Mouse (Mus musculus) neural tube, embryonic 11.5 days (tissue): ENCODE measurements around the gene Gtpbp8. TPM values are rescaled to one million over a fixed set of nuclear protein-coding genes. Genes with fewer than 3 reads are reported as not detected.

Experiments
- ATAC-seq: fragments of 200-750 bp; cut with Nextera tagmentation; 2 replicates; pipeline ENCODE4 v1.8.0; 2017; ENCODE audit warnings: moderate number of reproducible peaks, mild to moderate bottlenecking, moderate TSS enrichment, moderate library complexity; ENCODE audit not compliant: insufficient read depth, low FRiP score, low TSS enrichment
- DNase-seq: peaks from one replicate; pipeline ENCODE4 v3.0.0-alpha.2; 2015; ENCODE audit warnings: low spot score
- H3K27ac ChIP-seq: fragments of 300-500 bp; sonication (generic); 2 replicates; pipeline ENCODE4 v1.5.1; 2014; ENCODE audit warnings: low read depth, mild to moderate bottlenecking, low read length
- H3K27me3 ChIP-seq: fragments of 300-500 bp; sonication (generic); 2 replicates; pipeline ENCODE4 v1.6.1; 2014; ENCODE audit warnings: mild to moderate bottlenecking, low read length, mixed read lengths; ENCODE audit not compliant: control insufficient read depth, insufficient read depth
- H3K36me3 ChIP-seq: fragments of 300-500 bp; sonication (generic); 2 replicates; pipeline ENCODE4 v1.6.1; 2014; ENCODE audit warnings: mild to moderate bottlenecking, low read length, moderate library complexity, mixed read lengths; ENCODE audit not compliant: control insufficient read depth, insufficient read depth
- H3K4me1 ChIP-seq: fragments of 300-500 bp; sonication (generic); 2 replicates; pipeline ENCODE4 v1.6.1; 2014; ENCODE audit warnings: low read length, mixed read lengths; ENCODE audit not compliant: control insufficient read depth, insufficient read depth
- H3K4me2 ChIP-seq: fragments of 300-500 bp; sonication (generic); 2 replicates; pipeline ENCODE4 v1.6.1; 2014; ENCODE audit warnings: low read depth, mild to moderate bottlenecking, moderate library complexity
- H3K4me3 ChIP-seq: fragments of 300-500 bp; sonication (generic); 2 replicates; pipeline ENCODE4 v1.5.1; 2014; ENCODE audit warnings: low read depth, low read length
- H3K9ac ChIP-seq: fragments of 300-500 bp; sonication (generic); 2 replicates; pipeline ENCODE4 v1.6.1; 2014; ENCODE audit warnings: mild to moderate bottlenecking, low read length
- H3K9me3 ChIP-seq: fragments of 300-500 bp; sonication (generic); 2 replicates; pipeline ENCODE4 v1.6.1; 2016; ENCODE audit warnings: low read length; ENCODE audit not compliant: control insufficient read depth
- WGBS: fragments of 180-500 bp; shearing (Covaris S2); extraction: QIAGEN DNeasy Blood & Tissue Kit; methylation state at CpG from one replicate; pipeline ENCODE4 v1.1.7; 2014; 5-methylcytosine and 5-hydroxymethylcytosine counted together
- polyA plus RNA-seq: library from polyadenylated mRNA; unstranded; fragments of >200 nt; fragmentation: Nextera tagmentation; extraction: Ambion mirVana; gene quantifications from 2 replicates; pipeline ENCODE4 v1.2.1, GENCODE M21; 2014

Gene Gtpbp8
- polyA plus RNA-seq = 31.9 and 33.2 TPM in 2 replicates

- H3K36me3 ChIP-seq = no peaks in the 10 kb centered on the region
- peak; percentile 90 for ATAC-seq
- H3K27me3 ChIP-seq = no peaks in the 10 kb centered on the region
- no peaks in the 10 kb centered on the region for H3K9me3 ChIP-seq
- peak within 1 kb of the TSS; percentile 92 for H3K27ac ChIP-seq
- H3K9ac ChIP-seq = peak within 1 kb of the TSS; percentile 96
- peak within 1 kb of the TSS; percentile 90 for H3K4me3 ChIP-seq
- WGBS = under 1% methylated on average over 46 of the region's 47 CpGs
- H3K4me2 ChIP-seq = peak within 1 kb of the TSS; percentile 53
- DNase-seq = peak; percentile 84
- 0 out of 2 replicates have a peak, but pooled peaks cover 5% of the 10 kb centered on the region for H3K4me1 ChIP-seq
Measured at GRCm38 (mm10) chr16:44745866-44746562, at the start of gene Gtpbp8. Gene Gtpbp8, minus strand, starts transcription at chr16:44746363.

DNA sequence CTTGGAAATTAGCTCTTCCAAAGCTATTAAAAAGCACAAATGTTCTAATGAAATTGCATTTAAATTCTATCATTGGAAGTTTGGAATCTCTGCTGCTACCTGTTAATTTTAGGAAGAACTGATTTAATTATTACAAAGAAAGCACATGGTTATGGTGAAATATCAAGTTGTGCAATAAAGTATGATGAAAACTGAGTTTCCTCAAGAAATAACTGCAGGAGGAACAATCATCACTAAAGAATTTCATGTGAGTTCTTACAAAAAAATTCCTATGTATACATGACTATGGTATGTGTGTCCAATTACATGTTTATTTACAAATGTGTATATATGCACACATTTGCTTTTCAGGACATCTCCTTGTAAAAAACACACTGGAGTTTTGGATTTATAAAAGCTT lies 48.3 kb upstream of the Gtpbp8 start:
- Histone ChIP-seq H3K9ac (no peak overlapping the region), H3K27me3 (no peaks in the 10 kb centered on the region), H3K4me1 (no peaks in the 10 kb centered on the region), H3K27ac (no peak overlapping the region), H3K36me3 (no peaks in the 10 kb centered on the region), H3K4me3 (no peak overlapping the region), H3K9me3 (no peaks in the 10 kb centered on the region), H3K4me2 (no peak overlapping the region)
- DNase-seq (no peak), ATAC-seq (no peak)

DNA sequence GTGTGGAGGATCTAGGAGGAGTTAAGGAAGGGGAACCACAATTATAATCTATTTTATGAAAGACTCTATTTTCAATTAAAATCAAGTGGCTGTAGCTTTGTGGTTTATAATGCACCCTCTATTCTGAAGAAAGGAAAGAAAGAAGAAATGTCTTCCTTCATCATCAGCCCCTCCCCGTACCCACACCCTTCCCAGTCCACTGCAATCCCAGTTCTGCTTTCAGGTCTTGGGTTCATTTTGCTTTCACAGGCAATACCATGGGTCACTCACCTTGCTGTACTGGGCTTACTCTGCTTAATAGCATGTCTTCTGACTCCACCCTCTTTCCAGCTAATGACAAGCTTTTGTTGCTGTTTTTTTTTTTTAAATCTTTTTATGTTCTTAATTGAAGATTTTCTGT lies 40.8 kb upstream of the Gtpbp8 start:
- no peak for ATAC-seq
- no peaks in the 10 kb centered on the region for H3K9me3 ChIP-seq
- 92% methylated on average over 1 of the region's 1 CpGs for WGBS
- H3K27ac ChIP-seq = no peak overlapping the region
- no peaks in the 10 kb centered on the region for H3K4me1 ChIP-seq
- no peak for DNase-seq
- H3K27me3 ChIP-seq = no peaks in the 10 kb centered on the region
- no peak overlapping the region for H3K4me3 ChIP-seq
- H3K4me2 ChIP-seq = no peak overlapping the region
- H3K36me3 ChIP-seq = no peaks in the 10 kb centered on the region
- H3K9ac ChIP-seq = no peak overlapping the region

DNA sequence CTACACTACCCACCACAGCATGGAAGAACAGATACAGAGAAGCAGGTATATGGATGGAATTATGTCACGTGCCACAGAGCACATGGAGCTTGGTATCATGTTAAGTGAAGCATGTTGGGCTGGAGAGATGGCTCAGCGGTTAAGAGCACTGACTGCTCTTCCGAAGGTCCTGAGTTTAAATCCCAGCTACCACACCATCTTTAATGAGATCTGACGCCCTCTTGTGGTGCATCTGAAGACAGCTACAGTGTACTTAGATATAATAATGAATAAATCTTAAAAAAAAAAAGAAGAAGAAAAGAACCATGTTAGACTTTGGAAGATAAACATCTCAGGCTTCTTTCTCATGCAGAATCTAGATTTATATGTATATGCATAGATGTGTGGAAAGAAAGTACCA lies 34.6 kb upstream of the Gtpbp8 start:
- H3K27ac ChIP-seq = no peak overlapping the region
- no peaks in the 10 kb centered on the region for H3K36me3 ChIP-seq
- no peak overlapping the region for H3K4me3 ChIP-seq
- no peak overlapping the region for H3K4me2 ChIP-seq
- no peaks in the 10 kb centered on the region for H3K9me3 ChIP-seq
- WGBS = 70% methylated on average over 4 of the region's 4 CpGs
- H3K9ac ChIP-seq = no peak overlapping the region
- no peaks in the 10 kb centered on the region for H3K27me3 ChIP-seq
- H3K4me1 ChIP-seq = no peaks in the 10 kb centered on the region
- ATAC-seq = no peak
- no peak for DNase-seq

GRCm38 (mm10) chr16:44779494-44779893 lies 33.3 kb upstream of the Gtpbp8 start:
- Histone ChIP-seq H3K4me1 (no peaks in the 10 kb centered on the region), H3K9me3 (no peaks in the 10 kb centered on the region), H3K4me2 (no peak overlapping the region), H3K4me3 (no peak overlapping the region), H3K27me3 (no peaks in the 10 kb centered on the region), H3K27ac (no peak overlapping the region), H3K36me3 (no peaks in the 10 kb centered on the region), H3K9ac (no peak overlapping the region)
- ATAC-seq (no peak), DNase-seq (no peak)
- WGBS = 93% methylated on average over 5 of the region's 5 CpGs

DNA sequence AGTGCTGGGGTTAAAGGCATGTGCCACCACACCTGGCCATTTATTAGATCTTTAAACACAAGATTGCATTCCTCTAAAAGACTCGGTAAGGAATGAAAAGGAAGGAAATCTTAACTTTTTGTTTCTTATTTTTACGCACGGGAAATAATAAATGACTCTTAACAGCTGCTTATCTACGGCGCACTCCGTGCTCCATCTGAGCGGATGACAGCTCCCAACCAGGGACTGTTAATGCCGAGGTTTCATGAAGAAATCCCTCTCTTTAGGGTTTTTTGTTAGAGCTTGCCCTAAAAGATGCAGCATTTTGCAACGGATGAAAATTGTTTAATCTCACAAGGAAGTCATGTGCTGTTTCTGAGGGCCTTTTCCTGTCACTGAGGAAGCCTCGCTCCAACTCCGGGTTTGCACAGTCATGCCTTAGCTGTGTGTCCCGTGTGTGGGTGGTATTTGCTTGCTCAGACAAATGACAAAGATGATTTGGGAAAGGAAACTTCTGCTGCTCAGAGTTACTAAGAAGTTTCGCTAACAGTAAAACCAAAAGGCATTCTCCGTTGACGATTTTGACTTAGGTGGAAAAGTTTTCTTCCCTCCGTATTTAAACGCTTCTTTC lies 32.5 kb upstream of the Gtpbp8 start:
- WGBS = 84% methylated on average over 17 of the region's 17 CpGs
- no peak for ATAC-seq

DNA sequence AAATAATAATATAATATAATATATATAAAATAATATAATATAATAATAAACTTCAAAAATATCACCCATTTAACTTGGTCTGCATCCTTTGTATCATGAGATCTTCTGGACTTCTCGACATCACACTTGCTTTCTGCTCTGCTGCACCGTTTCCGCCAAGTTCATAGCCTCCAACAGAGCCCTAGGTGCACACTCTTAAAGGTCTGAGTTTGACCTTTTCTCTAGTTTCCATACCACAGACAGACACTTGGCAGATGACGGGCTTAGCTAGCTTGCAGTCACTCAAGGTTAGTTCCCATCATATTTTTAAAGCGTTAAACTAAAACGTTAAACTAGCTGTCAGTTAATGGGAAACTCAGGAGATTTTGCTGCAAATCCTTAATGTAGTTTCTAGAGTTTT lies 28.0 kb upstream of the Gtpbp8 start:
- H3K9me3 ChIP-seq = no peaks in the 10 kb centered on the region
- no peaks in the 10 kb centered on the region for H3K4me1 ChIP-seq
- H3K4me3 ChIP-seq = no peak overlapping the region
- H3K9ac ChIP-seq = no peak overlapping the region
- H3K36me3 ChIP-seq = no peaks in the 10 kb centered on the region
- WGBS = 90% methylated on average over 6 of the region's 6 CpGs
- DNase-seq (no peak), ATAC-seq (no peak)
- no peak overlapping the region for H3K4me2 ChIP-seq
- H3K27ac ChIP-seq = no peak overlapping the region
- no peaks in the 10 kb centered on the region for H3K27me3 ChIP-seq

More for the DNA sequence above, 32.5 kb upstream of the Gtpbp8 start:
- DNase-seq = no peak
- no peaks in the 10 kb centered on the region for H3K36me3 ChIP-seq
- no peak overlapping the region for H3K9ac ChIP-seq
- H3K27ac ChIP-seq = no peak overlapping the region
- H3K4me3 ChIP-seq = no peak overlapping the region
- no peak overlapping the region for H3K4me2 ChIP-seq
- no peaks in the 10 kb centered on the region for H3K27me3 ChIP-seq
- H3K9me3 ChIP-seq = no peaks in the 10 kb centered on the region
- no peaks in the 10 kb centered on the region for H3K4me1 ChIP-seq

- no peak overlapping the region for H3K27ac ChIP-seq
- no peak for ATAC-seq
- no peaks in the 10 kb centered on the region for H3K36me3 ChIP-seq
- H3K4me2 ChIP-seq = no peak overlapping the region
- DNase-seq = no peak
- 93% methylated on average over 3 of the region's 3 CpGs for WGBS
- H3K4me3 ChIP-seq = no peak overlapping the region
- no peak overlapping the region for H3K9ac ChIP-seq
- H3K9me3 ChIP-seq = no peaks in the 10 kb centered on the region
- no peaks in the 10 kb centered on the region for H3K27me3 ChIP-seq
- no peaks in the 10 kb centered on the region for H3K4me1 ChIP-seq
Measured at GRCm38 (mm10) chr16:44773673-44774072, 27.5 kb upstream of the Gtpbp8 start.

DNA sequence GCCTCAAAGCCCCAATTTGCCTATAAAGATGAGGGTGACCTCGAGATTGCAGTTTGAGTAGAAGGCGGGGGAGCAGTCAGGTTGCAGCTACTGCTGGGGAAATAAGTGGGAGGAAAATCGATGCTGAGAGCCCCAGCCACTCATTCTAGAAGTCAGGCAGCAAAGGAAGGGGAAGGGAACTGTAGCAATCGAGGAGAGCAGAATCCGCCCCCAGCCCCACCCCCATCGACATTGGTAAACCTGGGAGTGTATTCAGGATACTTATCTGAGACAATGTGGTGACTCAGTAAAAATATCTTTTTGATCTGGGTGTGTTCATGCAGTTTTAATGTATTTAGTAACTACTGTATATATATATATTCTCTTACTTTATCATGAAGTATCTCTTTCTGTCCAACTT lies 26.4 kb upstream of the Gtpbp8 start:
- Histone ChIP-seq H3K27me3 (no peaks in the 10 kb centered on the region), H3K4me1 (no peaks in the 10 kb centered on the region), H3K27ac (no peak overlapping the region), H3K9ac (no peak overlapping the region), H3K9me3 (no peaks in the 10 kb centered on the region), H3K4me3 (no peak overlapping the region), H3K36me3 (no peaks in the 10 kb centered on the region), H3K4me2 (no peak overlapping the region)
- no peak for DNase-seq
- ATAC-seq = no peak
- 77% methylated on average over 6 of the region's 6 CpGs for WGBS
